Mouse (Mus musculus) MEL (cell line): Measurements from ENCODE around the gene Olfr1443.

ENCODE experiments used
- CHD2 ChIP-seq: IDR thresholded peaks from 2 replicates; pipeline ENCODE4 v1.6.1; 2011; ENCODE audit warnings: low read length, improper control_type of control experiment
- CTCF ChIP-seq, 3 experiments: IDR thresholded peaks in 2 of 3; conservative IDR thresholded peaks in 1 of 3; 2 replicates each; pipeline ENCODE4 v1.5.1; 2011 to 2012; ENCODE audit warnings: low read length in 3 of 3, low read depth in 2 of 3, mild to moderate bottlenecking in 2 of 3, improper control_type of control experiment in 1 of 3, inconsistent platforms in 1 of 3, mixed read lengths in 1 of 3, moderate library complexity in 1 of 3; ENCODE audit not compliant: control insufficient read depth in 1 of 3, insufficient read depth in 1 of 3, poor library complexity in 1 of 3, severe bottlenecking in 1 of 3
- HCFC1 ChIP-seq: IDR thresholded peaks from 2 replicates; pipeline ENCODE4 v1.6.1; 2012; ENCODE audit warnings: low read depth, mild to moderate bottlenecking, inconsistent platforms, low read length, improper control_type of control experiment, moderate library complexity
- KAT2A ChIP-seq: conservative IDR thresholded peaks from 2 replicates; pipeline ENCODE4 v1.6.1; 2012; ENCODE audit warnings: low read depth, low read length, improper control_type of control experiment, inconsistent platforms
- MAX ChIP-seq: IDR thresholded peaks from 2 replicates; pipeline ENCODE4 v1.6.1; 2011; ENCODE audit warnings: low read length, improper control_type of control experiment
- MYC ChIP-seq: IDR thresholded peaks from 2 replicates; pipeline ENCODE4 v1.6.1; 2011; ENCODE audit warnings: low read depth, mild to moderate bottlenecking, low read length, improper control_type of control experiment, moderate library complexity
- POLR2A ChIP-seq, 2 experiments: IDR thresholded peaks; 2 replicates each; pipeline ENCODE4 v1.6.1; 2011 to 2012; ENCODE audit warnings: low read length in 2 of 2, mild to moderate bottlenecking in 2 of 2, control low read depth in 1 of 2, improper control_type of control experiment in 1 of 2, low read depth in 1 of 2, moderate library complexity in 1 of 2; ENCODE audit not compliant: control insufficient read depth in 1 of 2, insufficient read depth in 1 of 2, poor library complexity in 1 of 2
- POLR2AphosphoS2 ChIP-seq: IDR thresholded peaks from 2 replicates; pipeline ENCODE4 v1.6.1; 2011; ENCODE audit warnings: low read length, improper control_type of control experiment
- RCOR1 ChIP-seq: IDR thresholded peaks from 2 replicates; pipeline ENCODE4 v1.6.1; 2012; ENCODE audit warnings: low read depth, mild to moderate bottlenecking, inconsistent platforms, low read length, improper control_type of control experiment
- UBTF ChIP-seq: IDR thresholded peaks from 2 replicates; pipeline ENCODE4 v1.6.1; 2012; ENCODE audit warnings: low read depth, mild to moderate bottlenecking, inconsistent platforms, low read length, improper control_type of control experiment, moderate library complexity, borderline replicate concordance; ENCODE audit not compliant: insufficient read depth
- USF2 ChIP-seq, 2 experiments: IDR thresholded peaks; 2 replicates each; pipeline ENCODE4 v1.6.1; 2011 to 2012; ENCODE audit warnings: improper control_type of control experiment in 2 of 2, low read length in 2 of 2, borderline replicate concordance in 1 of 2, inconsistent platforms in 1 of 2, low read depth in 1 of 2, mild to moderate bottlenecking in 1 of 2; ENCODE audit not compliant: insufficient read depth in 1 of 2

GRCm38 (mm10) chr19:12708458-12708857, 30.5 kb downstream of the Olfr1443 start:
- TF ChIP-seq CTCF (IDR thresholded peaks at IDR 0.05 in 2 of 3, conservative IDR thresholded peaks at IDR 0.05 in 1 of 3; ENCODE audit: control insufficient read depth in 1 of 3, insufficient read depth in 1 of 3, low read depth in 2 of 3, low read length in 3 of 3, poor library complexity in 1 of 3, severe bottlenecking in 1 of 3) (no peak), MYC (no peak), USF2 (IDR thresholded peaks at IDR 0.05; ENCODE audit: borderline replicate concordance in 1 of 2, insufficient read depth in 1 of 2, low read depth in 1 of 2, low read length in 2 of 2) (no peak), HCFC1 (no peak), POLR2AphosphoS2 (no peak), POLR2A (IDR thresholded peaks at IDR 0.05; ENCODE audit: control insufficient read depth in 1 of 2, insufficient read depth in 1 of 2, low read depth in 1 of 2, low read length in 2 of 2, poor library complexity in 1 of 2) (no peak), UBTF (no peak), KAT2A (no peak), RCOR1 (no peak), CHD2 (no peak), MAX (no peak)
